Mouse (Mus musculus): ENCODE data around the gene Rgs13. TPM values are rescaled to one million over a fixed set of nuclear protein-coding genes. Genes with fewer than 3 reads are reported as not detected.

The Rgs13 gene
- polyA plus RNA-seq, 1 experiment from 2014 or later, result not detected

DNA sequence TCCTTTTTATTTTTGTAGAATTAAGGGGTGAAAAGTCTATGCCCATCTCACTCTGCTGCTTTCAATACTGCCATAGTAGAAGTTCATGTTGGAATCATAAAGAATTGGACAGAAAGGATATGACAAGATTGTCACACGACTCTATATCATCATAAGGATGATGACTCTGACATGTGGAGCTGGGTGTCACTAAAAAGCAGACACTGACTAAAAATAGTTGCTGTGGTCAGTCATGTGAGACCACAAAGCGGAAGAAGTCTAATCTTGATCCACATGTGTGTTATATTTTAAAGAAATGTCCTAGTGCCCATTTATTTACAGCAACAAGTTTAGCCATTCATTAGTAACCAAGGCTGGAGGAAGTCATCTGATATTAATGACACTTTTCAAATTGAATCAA lies 23.3 kb upstream of the Rgs13 start:
- no peak overlapping the region for H3K9ac ChIP-seq (replicated peaks)
- H3K4me2 ChIP-seq (ENCODE audit: low read depth, low read length), result no peak overlapping the region
- no peak overlapping the region for H3K4me3 ChIP-seq (ENCODE audit: low read depth, low read length)
- no peaks in the 10 kb centered on the region for H3K4me1 ChIP-seq (ENCODE audit: insufficient read depth)
- no peak for TF ChIP-seq EP300 (IDR thresholded peaks at IDR 0.05; ENCODE audit: low read depth)
- 23% methylated on average over 2 of the region's 2 CpGs for WGBS (ENCODE audit: insufficient replicate concordance)
- H3K36me3 ChIP-seq (replicated peaks; ENCODE audit: insufficient read depth, low read length), result no peaks in the 10 kb centered on the region
- H3K27me3 ChIP-seq (ENCODE audit: insufficient read depth, low read length), result no peaks in the 10 kb centered on the region
- ATAC-seq (peak; percentile 25; the same call in 1 of the 2 replicates), DNase-seq (no peak)
- H3K9me3 ChIP-seq (ENCODE audit: low read length), result no peaks in the 10 kb centered on the region
- H3K27ac ChIP-seq (ENCODE audit: low read depth), result no peak overlapping the region

DNA sequence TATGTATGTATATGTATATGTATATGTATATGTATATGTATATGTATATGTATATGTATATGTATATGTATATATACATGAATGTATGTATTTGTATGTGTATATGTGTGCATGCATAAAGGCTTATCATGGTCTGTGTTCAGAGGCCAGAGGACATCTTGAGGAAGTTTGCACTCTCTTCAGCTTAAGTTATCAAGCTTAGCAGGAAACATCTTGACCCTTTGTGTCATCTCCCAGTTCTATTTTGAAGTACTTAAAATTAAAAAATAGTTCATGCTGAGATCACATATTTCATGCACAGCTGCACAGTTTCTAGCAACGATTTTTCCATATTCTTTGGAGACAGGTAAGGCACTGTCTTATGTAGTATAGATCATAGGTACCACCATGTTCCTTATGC lies 22.4 kb upstream of the Rgs13 start:
- H3K4me1 ChIP-seq (ENCODE audit: insufficient read depth), result no peaks in the 10 kb centered on the region
- H3K27ac ChIP-seq (ENCODE audit: low read depth), result no peak overlapping the region
- no peak for TF ChIP-seq EP300 (IDR thresholded peaks at IDR 0.05; ENCODE audit: low read depth)
- TF ChIP-seq CTCF (IDR thresholded peaks at IDR 0.05; ENCODE audit: low read depth), result no peak
- H3K36me3 ChIP-seq (replicated peaks; ENCODE audit: insufficient read depth, low read length), result no peaks in the 10 kb centered on the region
- no peaks in the 10 kb centered on the region for H3K27me3 ChIP-seq (ENCODE audit: insufficient read depth, low read length)
- no peaks in the 10 kb centered on the region for H3K9me3 ChIP-seq (ENCODE audit: low read length)
- WGBS (ENCODE audit: insufficient replicate concordance), result 25% methylated on average over 1 of the region's 1 CpGs
- H3K9ac ChIP-seq (replicated peaks), result no peak overlapping the region
- DNase-seq, result no peak
- no peak overlapping the region for H3K4me3 ChIP-seq (ENCODE audit: low read depth, low read length)
- H3K4me2 ChIP-seq (ENCODE audit: low read depth, low read length), result no peak overlapping the region
- no peak for ATAC-seq

GRCm38 (mm10) chr1:144197684-144198083 lies 20.5 kb upstream of the Rgs13 start:
- H3K9ac ChIP-seq (replicated peaks), result no peak overlapping the region
- no peaks in the 10 kb centered on the region for H3K27me3 ChIP-seq (ENCODE audit: insufficient read depth, low read length)
- no peak overlapping the region for H3K27ac ChIP-seq (ENCODE audit: low read depth)
- TF ChIP-seq EP300 (IDR thresholded peaks at IDR 0.05; ENCODE audit: low read depth), result no peak
- peak; percentile 80 for TF ChIP-seq CTCF (IDR thresholded peaks at IDR 0.05; ENCODE audit: low read depth)
- no peaks in the 10 kb centered on the region for H3K9me3 ChIP-seq (ENCODE audit: low read length)
- no peak overlapping the region for H3K4me3 ChIP-seq (ENCODE audit: low read depth, low read length)
- peak; percentile 36 for DNase-seq
- no peaks in the 10 kb centered on the region for H3K36me3 ChIP-seq (replicated peaks; ENCODE audit: insufficient read depth, low read length)
- H3K4me2 ChIP-seq (ENCODE audit: low read depth, low read length), result no peak overlapping the region
- H3K4me1 ChIP-seq (ENCODE audit: insufficient read depth), result no peaks in the 10 kb centered on the region
- 31% methylated on average over 3 of the region's 3 CpGs for WGBS (ENCODE audit: insufficient replicate concordance)
- ATAC-seq, result no peak

DNA sequence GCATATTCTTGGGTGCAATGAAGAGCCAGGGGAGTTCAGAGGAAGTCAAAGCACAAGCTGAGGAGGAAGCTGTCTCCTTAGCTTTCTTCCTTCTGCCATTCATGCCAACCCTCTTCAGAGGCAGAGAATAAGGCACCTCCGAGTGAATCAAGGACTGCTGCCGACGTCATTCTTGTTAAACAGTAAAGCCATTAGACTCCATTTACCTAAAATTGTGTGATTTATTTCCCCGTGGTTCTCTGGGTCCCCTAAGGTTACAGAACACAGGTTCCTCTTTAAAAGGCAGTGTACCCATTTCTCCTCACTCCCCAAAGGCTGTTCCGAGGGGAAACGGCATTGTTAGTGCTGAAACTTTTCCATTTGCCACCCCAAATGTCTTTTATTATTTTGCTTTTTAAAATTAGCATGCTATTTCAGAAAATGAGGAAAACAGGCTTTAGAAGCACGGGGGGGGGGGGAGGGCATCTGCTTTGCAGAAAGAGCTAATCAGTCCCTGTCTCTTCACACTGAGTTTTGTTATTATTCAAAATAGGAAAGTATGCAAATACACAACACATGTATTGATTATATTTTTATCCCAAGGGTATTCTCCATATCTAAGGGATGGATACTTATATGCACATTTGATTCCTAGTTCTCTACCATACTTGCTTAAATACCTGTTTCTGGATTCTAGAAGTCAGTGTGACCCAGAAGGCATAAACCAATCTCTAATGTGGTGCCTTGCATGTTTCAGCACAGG lies 9.7 kb upstream of the Rgs13 start:
- TF ChIP-seq CTCF (IDR thresholded peaks at IDR 0.05; ENCODE audit: low read depth) (no peak), EP300 (IDR thresholded peaks at IDR 0.05; ENCODE audit: low read depth) (no peak)
- H3K27ac ChIP-seq (ENCODE audit: low read depth), result no peak overlapping the region
- ATAC-seq, result no peak
- no peaks in the 10 kb centered on the region for H3K9me3 ChIP-seq (ENCODE audit: low read length)
- no peak overlapping the region for H3K9ac ChIP-seq (replicated peaks)
- 36% methylated on average over 7 of the region's 7 CpGs for WGBS (ENCODE audit: insufficient replicate concordance)
- no peak for DNase-seq
- no peaks in the 10 kb centered on the region for H3K27me3 ChIP-seq (ENCODE audit: insufficient read depth, low read length)
- H3K36me3 ChIP-seq (replicated peaks; ENCODE audit: insufficient read depth, low read length), result no peaks in the 10 kb centered on the region
- H3K4me3 ChIP-seq (ENCODE audit: low read depth, low read length), result no peak overlapping the region
- H3K4me2 ChIP-seq (ENCODE audit: low read depth, low read length), result no peak overlapping the region
- no peaks in the 10 kb centered on the region for H3K4me1 ChIP-seq (ENCODE audit: insufficient read depth)

- DNase-seq, result no peak
- H3K36me3 ChIP-seq (replicated peaks; ENCODE audit: insufficient read depth, low read length), result no peaks in the 10 kb centered on the region
- ATAC-seq, result peak; percentile 38
- no peaks in the 10 kb centered on the region for H3K27me3 ChIP-seq (ENCODE audit: insufficient read depth, low read length)
- TF ChIP-seq EP300 (IDR thresholded peaks at IDR 0.05; ENCODE audit: low read depth), result no peak
- TF ChIP-seq CTCF (IDR thresholded peaks at IDR 0.05; ENCODE audit: low read depth), result no peak
- 28% methylated on average over 4 of the region's 4 CpGs for WGBS (ENCODE audit: insufficient replicate concordance)
- H3K4me3 ChIP-seq (ENCODE audit: low read depth, low read length), result no peak overlapping the region
- no peak overlapping the region for H3K9ac ChIP-seq (replicated peaks)
- H3K9me3 ChIP-seq (ENCODE audit: low read length), result no peaks in the 10 kb centered on the region
- no peak overlapping the region for H3K27ac ChIP-seq (ENCODE audit: low read depth)
- H3K4me2 ChIP-seq (ENCODE audit: low read depth, low read length), result no peak overlapping the region
- H3K4me1 ChIP-seq (ENCODE audit: insufficient read depth), result no peaks in the 10 kb centered on the region
Observed at GRCm38 (mm10) chr1:144184955-144185715, 8.0 kb upstream of the Rgs13 start.

DNA sequence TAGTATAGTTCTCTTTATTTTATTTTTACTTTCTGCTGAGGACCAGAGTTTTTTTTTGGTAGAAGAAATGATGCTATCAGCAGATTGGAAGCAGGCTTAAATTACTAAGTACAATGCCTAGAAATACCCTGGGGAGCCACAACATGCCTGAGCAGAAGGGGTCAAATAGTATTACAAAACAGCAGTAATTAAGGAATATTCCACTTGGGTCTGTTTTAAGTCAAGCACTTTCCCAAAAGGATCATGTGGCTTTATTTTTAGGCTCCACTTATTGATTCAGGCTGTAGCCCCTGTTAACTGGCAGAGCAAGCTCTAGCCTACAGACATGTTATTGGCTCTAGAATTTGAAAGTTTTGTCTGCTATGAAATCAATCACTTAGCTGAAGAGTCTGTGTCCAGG lies 6.5 kb upstream of the Rgs13 start:
- Histone ChIP-seq H3K36me3 (replicated peaks; ENCODE audit: insufficient read depth, low read length) (no peaks in the 10 kb centered on the region), H3K4me1 (ENCODE audit: insufficient read depth) (no peaks in the 10 kb centered on the region), H3K27me3 (ENCODE audit: insufficient read depth, low read length) (no peaks in the 10 kb centered on the region), H3K27ac (ENCODE audit: low read depth) (no peak overlapping the region), H3K9ac (replicated peaks) (no peak overlapping the region), H3K9me3 (ENCODE audit: low read length) (no peaks in the 10 kb centered on the region), H3K4me2 (ENCODE audit: low read depth, low read length) (no peak overlapping the region), H3K4me3 (ENCODE audit: low read depth, low read length) (no peak overlapping the region)
- TF ChIP-seq CTCF (IDR thresholded peaks at IDR 0.05; ENCODE audit: low read depth), result no peak
- TF ChIP-seq EP300 (IDR thresholded peaks at IDR 0.05; ENCODE audit: low read depth), result no peak
- no peak for DNase-seq
- ATAC-seq, result no peak
